Mouse (Mus musculus) lung, embryonic 16.5 days (tissue): ENCODE measurements at regions not wholly inside any gene's neighbourhood (a gene's known extent, or its start where the extent isn't known, plus 50 kb on each side); places are given as distances from the start of the nearest gene placed in this dataset.
"Not testable (repeated sequence)": the region's sequence is repeated elsewhere in the genome, so short reads cannot be mapped to it uniquely, and the experiment has no call there.

Source experiments
- ATAC-seq: fragments of 200-750 bp; cut with Nextera tagmentation; 2 replicates; pipeline ENCODE4 v1.8.0; 2017; ENCODE audit warnings: low read depth, mild to moderate bottlenecking, moderate library complexity
- H3K27ac ChIP-seq: fragments of 300-500 bp; sonication (generic); 2 replicates; pipeline ENCODE4 v1.5.1; 2014; ENCODE audit warnings: mild to moderate bottlenecking, control low read depth, low read length
- H3K27me3 ChIP-seq: fragments of 300-500 bp; sonication (generic); 2 replicates; pipeline ENCODE4 v1.6.1; 2014; ENCODE audit warnings: low read depth, low read length, mixed read lengths; ENCODE audit not compliant: control insufficient read depth, insufficient read depth
- H3K36me3 ChIP-seq: fragments of 300-500 bp; sonication (generic); 2 replicates; pipeline ENCODE4 v1.6.1; 2014; ENCODE audit warnings: low read length; ENCODE audit not compliant: control insufficient read depth, insufficient read depth
- H3K4me1 ChIP-seq: fragments of 300-500 bp; sonication (generic); replicated peaks from 2 replicates; pipeline ENCODE4 v1.6.1; 2014; ENCODE audit warnings: low read length, mixed read lengths; ENCODE audit not compliant: control insufficient read depth, insufficient read depth
- H3K4me2 ChIP-seq: fragments of 300-500 bp; sonication (generic); 2 replicates; pipeline ENCODE4 v1.6.1; 2014; ENCODE audit warnings: low read depth, low read length, control low read depth
- H3K4me3 ChIP-seq: fragments of 300-500 bp; sonication (generic); 2 replicates; pipeline ENCODE4 v1.5.1; 2014; ENCODE audit warnings: mild to moderate bottlenecking, low read length, control low read depth
- H3K9ac ChIP-seq: fragments of 300-500 bp; sonication (generic); 2 replicates; pipeline ENCODE4 v1.6.1; 2014; ENCODE audit warnings: low read length, control low read depth
- H3K9me3 ChIP-seq: fragments of 300-500 bp; sonication (generic); 2 replicates; pipeline ENCODE4 v1.6.1; 2016; ENCODE audit warnings: low read length; ENCODE audit not compliant: control insufficient read depth
- WGBS: fragments of 180-500 bp; shearing (Covaris S2); extraction: QIAGEN DNeasy Blood & Tissue Kit; methylation state at CpG from one replicate; pipeline ENCODE4 v1.1.7; 2014; 5-methylcytosine and 5-hydroxymethylcytosine counted together

- H3K4me2 ChIP-seq: no peak overlapping the region
Observed at GRCm38 (mm10) chr5:91862843-91863242, 100.0 kb downstream of the Rchy1 start.

GRCm38 (mm10) chr5:91862243-91862642 is 100.6 kb downstream of the Rchy1 start:
- H3K9me3 ChIP-seq: no peaks in the 10 kb centered on the region
- no peaks in the 10 kb centered on the region for H3K27me3 ChIP-seq
- H3K9ac ChIP-seq: no peak overlapping the region
- no peaks in the 10 kb centered on the region for H3K4me1 ChIP-seq
- H3K4me2 ChIP-seq: no peak overlapping the region
- no peak for ATAC-seq
- no peaks in the 10 kb centered on the region for H3K36me3 ChIP-seq
- WGBS: 79% methylated on average over 3 of the region's 3 CpGs
- H3K4me3 ChIP-seq: no peak overlapping the region
- no peak overlapping the region for H3K27ac ChIP-seq

More at GRCm38 (mm10) chr5:91862843-91863242, 100.0 kb downstream of the Rchy1 start:
- ATAC-seq: no peak
- Histone ChIP-seq H3K9me3 (no peaks in the 10 kb centered on the region), H3K9ac (no peak overlapping the region), H3K27ac (no peak overlapping the region), H3K27me3 (no peaks in the 10 kb centered on the region), H3K4me1 (no peaks in the 10 kb centered on the region), H3K36me3 (no peaks in the 10 kb centered on the region), H3K4me3 (no peak overlapping the region)
- 91% methylated on average over 3 of the region's 3 CpGs for WGBS

- Histone ChIP-seq H3K27ac (no peak overlapping the region), H3K4me3 (no peak overlapping the region), H3K36me3 (no peaks in the 10 kb centered on the region), H3K27me3 (no peaks in the 10 kb centered on the region), H3K9ac (no peak overlapping the region), H3K4me1 (no peaks in the 10 kb centered on the region), H3K4me2 (no peak overlapping the region), H3K9me3 (no peaks in the 10 kb centered on the region)
- ATAC-seq: no peak; the same call in 1 of the 2 replicates
- WGBS: 67% methylated on average over 11 of the region's 11 CpGs
Observed at GRCm38 (mm10) chr5:91861440-91862187, 101.3 kb downstream of the Rchy1 start.

- H3K27me3 ChIP-seq: no peaks in the 10 kb centered on the region
- no peak overlapping the region for H3K9ac ChIP-seq
- no peaks in the 10 kb centered on the region for H3K4me1 ChIP-seq
- no peak overlapping the region for H3K27ac ChIP-seq
- H3K36me3 ChIP-seq: no peaks in the 10 kb centered on the region
- ATAC-seq: no peak
- no peak overlapping the region for H3K4me2 ChIP-seq
- no peak overlapping the region for H3K4me3 ChIP-seq
- H3K9me3 ChIP-seq: no peaks in the 10 kb centered on the region
- WGBS: 68% methylated on average over 2 of the region's 2 CpGs
Observed at GRCm38 (mm10) chr5:91860489-91860888, 102.4 kb downstream of the Rchy1 start.

- Histone ChIP-seq H3K9me3 (no peaks in the 10 kb centered on the region), H3K4me1 (no peaks in the 10 kb centered on the region), H3K27ac (no peak overlapping the region), H3K4me2 (no peak overlapping the region), H3K36me3 (no peaks in the 10 kb centered on the region), H3K27me3 (no peaks in the 10 kb centered on the region), H3K9ac (no peak overlapping the region), H3K4me3 (no peak overlapping the region)
- 60% methylated on average over 4 of the region's 4 CpGs for whole genome bisulfite sequencing
- no peak for ATAC-seq
Observed at GRCm38 (mm10) chr5:91852330-91852729, 110.5 kb downstream of the Rchy1 start.

GRCm38 (mm10) chr5:91850862-91851569 is 111.9 kb downstream of the Rchy1 start:
- not testable (repeated sequence) for H3K9me3 ChIP-seq, H3K36me3 ChIP-seq, H3K4me1 ChIP-seq, H3K4me2 ChIP-seq, H3K4me3 ChIP-seq, H3K27me3 ChIP-seq, H3K9ac ChIP-seq, ATAC-seq, H3K27ac ChIP-seq
- WGBS: 80% methylated on average over 4 of the region's 4 CpGs

GRCm38 (mm10) chr5:91850440-91850839 is 112.4 kb downstream of the Rchy1 start:
- no peaks in the 10 kb centered on the region for H3K4me1 ChIP-seq
- ATAC-seq: no peak
- H3K9ac ChIP-seq: no peak overlapping the region
- no peak overlapping the region for H3K27ac ChIP-seq
- no peaks in the 10 kb centered on the region for H3K9me3 ChIP-seq
- H3K27me3 ChIP-seq: no peaks in the 10 kb centered on the region
- 86% methylated on average over 5 of the region's 5 CpGs for WGBS
- no peaks in the 10 kb centered on the region for H3K36me3 ChIP-seq
- H3K4me2 ChIP-seq: no peak overlapping the region
- no peak overlapping the region for H3K4me3 ChIP-seq

GRCm38 (mm10) chr5:91849533-91849932 is 113.3 kb downstream of the Rchy1 start:
- no peak overlapping the region for H3K9ac ChIP-seq
- no peaks in the 10 kb centered on the region for H3K9me3 ChIP-seq
- H3K36me3 ChIP-seq: no peaks in the 10 kb centered on the region
- no peak for ATAC-seq
- no peaks in the 10 kb centered on the region for H3K27me3 ChIP-seq
- 80% methylated on average over 2 of the region's 2 CpGs for WGBS
- H3K4me2 ChIP-seq: no peak overlapping the region
- no peaks in the 10 kb centered on the region for H3K4me1 ChIP-seq
- no peak overlapping the region for H3K4me3 ChIP-seq
- no peak overlapping the region for H3K27ac ChIP-seq

- no peak overlapping the region for H3K4me2 ChIP-seq
- H3K27me3 ChIP-seq: no peaks in the 10 kb centered on the region
- H3K4me3 ChIP-seq: no peak overlapping the region
- 51% methylated on average over 4 of the region's 4 CpGs for WGBS
- no peaks in the 10 kb centered on the region for H3K36me3 ChIP-seq
- H3K9me3 ChIP-seq: no peaks in the 10 kb centered on the region
- ATAC-seq: no peak
- H3K4me1 ChIP-seq: no peaks in the 10 kb centered on the region
- H3K27ac ChIP-seq: no peak overlapping the region
- H3K9ac ChIP-seq: no peak overlapping the region
Observed at GRCm38 (mm10) chr5:91849114-91849513, 113.8 kb downstream of the Rchy1 start.
